Mouse (Mus musculus) R1 (cell line): Measurements from ENCODE around the gene Morn4.

ENCODE experiments used
- DNase-seq: peaks from one replicate; pipeline ENCODE4 v3.0.0-alpha.2; 2018; ENCODE audit warnings: low read depth, low spot score

The Morn4 gene

GRCm38 (mm10) chr19:42086166-42086565 is at the start of gene Morn4:
TSS of gene Morn4 (minus strand) at chr19:42086357.
- DNase-seq, result peak; percentile 97

GRCm38 (mm10) chr19:42135070-42135469 is 48.9 kb upstream of the Morn4 start:
- DNase-seq, result no peak

DNA sequence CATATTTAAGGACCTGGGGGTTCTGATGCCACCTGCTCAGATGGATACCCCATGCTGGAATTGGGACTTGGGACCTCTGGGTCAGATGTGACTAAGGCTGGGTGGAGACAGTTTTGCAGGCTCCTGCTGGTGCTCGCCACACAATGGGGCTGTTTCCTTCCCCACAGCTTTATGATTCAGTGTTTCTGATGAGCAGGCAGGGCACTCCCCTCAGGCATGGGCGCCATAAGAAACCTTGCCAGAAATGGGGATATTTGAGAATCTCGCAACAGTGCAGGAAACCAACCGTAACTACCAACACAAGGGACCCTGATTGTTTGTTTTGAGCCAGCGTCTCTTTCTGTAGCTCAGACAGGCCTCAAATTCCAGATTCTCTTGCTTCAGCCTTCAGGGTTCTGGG is 44.9 kb upstream of the Morn4 start:
- DNase-seq, result no peak

DNA sequence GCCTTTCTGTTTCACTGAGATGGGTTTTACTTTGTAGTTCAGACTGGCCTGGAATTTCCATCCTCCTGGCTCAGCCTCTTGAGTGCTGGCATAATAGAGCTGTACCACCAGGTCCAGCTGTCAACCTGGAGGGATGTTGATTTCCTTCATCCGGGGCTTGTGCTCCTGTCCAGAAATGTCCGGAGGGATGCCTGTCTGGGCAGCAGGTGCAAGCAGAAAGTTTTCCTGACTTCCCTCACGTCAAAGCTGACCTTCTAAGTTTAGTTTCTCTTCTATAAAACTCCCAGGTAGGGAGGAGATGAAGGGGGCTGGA is 44.1 kb upstream of the Morn4 start:
- no peak for DNase-seq

- peak; percentile 80 for DNase-seq
Measured at GRCm38 (mm10) chr19:42129509-42130293, 43.5 kb upstream of the Morn4 start.

- DNase-seq, result peak; percentile 100
Measured at GRCm38 (mm10) chr19:42128787-42129508, 42.8 kb upstream of the Morn4 start, which contains the start of gene Avpi1. TSS of gene Avpi1 (minus strand) at chr19:42129059.

- DNase-seq, result no peak
Measured at GRCm38 (mm10) chr19:42128052-42128740, 42.0 kb upstream of the Morn4 start.

GRCm38 (mm10) chr19:42127024-42127423 is 40.9 kb upstream of the Morn4 start:
- no peak for DNase-seq

GRCm38 (mm10) chr19:42126219-42126605 is 40.1 kb upstream of the Morn4 start:
- no peak for DNase-seq

GRCm38 (mm10) chr19:42125501-42126218 is 39.5 kb upstream of the Morn4 start:
- DNase-seq, result no peak

- no peak for DNase-seq
Measured at GRCm38 (mm10) chr19:42124684-42125083, 38.5 kb upstream of the Morn4 start.

GRCm38 (mm10) chr19:42120451-42120850 is 34.3 kb upstream of the Morn4 start:
- no peak for DNase-seq

DNA sequence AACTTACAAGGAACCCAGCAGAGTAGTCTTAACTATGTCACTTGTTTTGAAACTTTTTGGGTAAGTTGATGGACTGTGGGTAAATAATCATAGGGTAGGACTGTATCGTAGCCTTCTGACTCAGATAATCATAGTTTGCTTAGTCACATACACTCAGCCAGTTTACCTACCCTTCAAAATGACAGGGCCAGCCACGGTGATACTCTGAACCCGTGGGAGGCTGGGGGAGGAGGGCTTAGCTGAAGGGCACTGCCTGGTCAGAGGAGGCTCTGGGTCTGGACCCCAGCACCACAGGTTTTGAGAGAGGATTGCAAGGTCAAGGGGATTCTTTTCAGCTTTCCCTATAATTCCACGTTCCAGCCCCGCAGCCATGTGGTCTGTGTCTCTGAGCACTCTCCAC is 32.4 kb upstream of the Morn4 start:
- no peak for DNase-seq

- DNase-seq, result no peak
Measured at GRCm38 (mm10) chr19:42118142-42118541, 32.0 kb upstream of the Morn4 start.

DNA sequence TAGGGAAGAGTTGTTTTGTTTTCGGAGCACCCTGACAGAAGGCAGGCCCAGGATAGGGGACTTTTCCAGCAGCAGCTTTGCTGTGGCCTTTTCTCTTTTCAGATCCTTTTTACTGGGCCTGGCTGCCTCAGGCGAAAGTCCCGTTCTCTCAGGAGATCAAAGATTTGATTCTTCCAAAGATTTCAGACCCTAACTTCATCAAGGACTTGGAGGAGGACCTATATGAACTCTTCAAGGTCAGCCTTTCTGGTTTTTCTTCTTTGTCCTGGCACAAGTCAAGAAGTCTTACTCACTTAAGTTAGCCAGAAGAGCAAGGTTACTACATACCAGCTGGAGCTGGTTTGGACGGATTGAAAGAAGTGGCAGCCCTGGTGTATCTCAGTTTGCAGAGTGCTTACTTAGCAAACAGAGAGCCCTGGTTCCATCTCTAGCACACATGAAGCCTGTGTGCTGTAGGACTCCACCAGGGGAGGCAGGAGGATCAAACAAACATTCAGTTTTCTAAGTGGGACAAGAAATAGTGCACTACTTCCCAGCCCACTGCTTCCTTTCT is 29.7 kb upstream of the Morn4 start:
- DNase-seq, result no peak

GRCm38 (mm10) chr19:42104681-42105080 is 18.5 kb upstream of the Morn4 start:
- DNase-seq, result no peak

GRCm38 (mm10) chr19:42099406-42099805 is 13.2 kb upstream of the Morn4 start:
- no peak for DNase-seq

DNA sequence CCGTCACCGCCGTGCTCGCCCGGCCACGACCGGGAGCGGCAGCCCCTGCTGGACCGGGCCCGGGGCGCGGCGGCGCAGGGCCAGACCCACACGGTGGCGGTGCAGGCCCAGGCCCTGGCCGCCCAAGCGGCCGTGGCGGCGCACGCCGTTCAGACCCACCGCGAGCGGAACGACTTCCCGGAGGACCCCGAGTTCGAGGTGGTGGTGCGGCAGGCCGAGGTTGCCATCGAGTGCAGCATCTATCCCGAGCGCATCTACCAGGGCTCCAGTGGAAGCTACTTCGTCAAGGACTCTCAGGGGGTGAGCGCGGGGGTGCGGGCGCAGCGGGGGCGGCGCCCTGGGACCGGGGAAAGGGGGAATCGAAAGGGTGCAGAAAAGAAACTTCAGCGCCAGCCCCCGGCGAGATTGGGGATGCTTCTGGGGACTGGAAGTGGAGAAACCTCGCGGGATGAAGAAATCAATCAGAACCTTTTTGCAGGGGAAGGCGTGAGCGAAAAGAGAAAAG is 4.5 kb upstream of the Morn4 start:
- DNase-seq, result peak; percentile 70

GRCm38 (mm10) chr19:42089748-42090595 is 3.8 kb upstream of the Morn4 start, which contains the start of gene Pi4k2a:
TSS of gene Pi4k2a (plus strand) at chr19:42090470.
- peak; percentile 100 for DNase-seq

- DNase-seq, result peak; percentile 85
Measured at GRCm38 (mm10) chr19:42089103-42089747, 3.1 kb upstream of the Morn4 start.
